Mouse (Mus musculus) macrophage (primary cell): ENCODE results near the gene Tuba1b. TPM values are rescaled to one million over a fixed set of nuclear protein-coding genes. Genes with fewer than 3 reads are reported as not detected.

ENCODE experiments used
- H3K27ac ChIP-seq: fragments of 350-480 bp; formaldehyde crosslinking; 2 replicates; pipeline ENCODE4 v1.9.0; 2021
- H3K36me3 ChIP-seq: fragments of 350-480 bp; formaldehyde crosslinking; 2 replicates; pipeline ENCODE4 v1.9.0; 2021; ENCODE audit errors: inconsistent target
- H3K4me3 ChIP-seq: fragments of 350-480 bp; formaldehyde crosslinking; 2 replicates; pipeline ENCODE4 v1.9.0; 2021; ENCODE audit errors: inconsistent target
- H3K79me2 ChIP-seq: fragments of 350-480 bp; formaldehyde crosslinking; 2 replicates; pipeline ENCODE4 v1.9.0; 2021; ENCODE audit errors: inconsistent target
- WGBS: methylation state at CpG from one replicate; pipeline ENCODE4 v1.1.7; 2026; ENCODE audit warnings: inconsistent platforms; ENCODE audit not compliant: missing documents; 5-methylcytosine and 5-hydroxymethylcytosine counted together
- polyA plus RNA-seq: library from polyadenylated mRNA; stranded (reverse); fragments of 250-400 nt; gene quantifications from 3 replicates; pipeline ENCODE4 v1.2.4, GENCODE M21; 2018; ENCODE audit warnings: inconsistent platforms

The Tuba1b gene
- polyA plus RNA-seq, 1 experiment from 2014 or later = 789 TPM

DNA sequence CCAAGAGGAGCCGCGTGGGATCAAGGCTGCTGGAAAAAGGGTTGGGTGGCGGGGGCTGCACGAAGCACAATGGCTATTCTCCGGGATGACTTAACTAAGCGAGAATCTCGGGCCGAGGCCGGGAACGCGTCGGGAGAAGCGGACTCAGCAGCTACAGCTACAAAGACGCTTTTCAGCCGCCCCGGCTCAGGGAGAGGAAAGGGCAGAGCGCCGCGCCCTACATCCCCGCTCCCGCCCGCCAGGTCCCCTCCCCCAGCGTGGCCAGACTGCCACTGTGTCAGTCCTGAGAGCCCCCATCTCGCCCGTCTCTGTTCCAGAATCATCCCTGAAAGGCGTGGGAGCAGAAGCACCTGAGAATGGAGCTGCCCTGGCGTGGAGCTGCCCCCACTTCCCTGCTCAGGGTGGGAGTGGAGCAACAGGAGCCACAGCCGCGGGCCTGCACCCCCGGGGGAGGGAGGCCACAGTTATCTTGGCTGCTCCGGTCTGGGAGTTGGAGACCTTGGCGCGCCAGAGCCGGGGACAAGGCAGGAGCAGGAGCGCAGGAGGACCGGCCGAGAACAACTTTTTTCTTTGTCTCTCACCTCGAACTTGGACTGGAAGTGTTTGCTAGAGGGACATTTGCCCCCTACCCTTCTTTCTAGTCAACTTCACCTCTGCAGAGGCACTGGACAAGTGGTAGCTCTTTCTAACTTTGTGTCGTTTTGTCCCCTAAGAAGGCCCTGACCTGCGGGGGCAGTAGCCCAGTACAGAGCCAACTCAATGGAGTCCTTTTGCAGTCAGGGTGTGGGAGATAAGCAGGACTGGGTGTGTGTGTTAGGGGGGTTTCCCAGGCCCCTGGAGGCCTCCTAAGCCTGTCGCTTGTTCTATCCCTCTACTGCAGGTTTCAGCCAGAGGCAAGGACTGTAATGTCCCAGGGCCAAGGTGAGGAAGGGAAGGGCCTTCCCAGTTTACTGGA, 38.5 kb downstream of the Tuba1b start:
- Histone ChIP-seq H3K27ac (no peak overlapping the region), H3K36me3 (no peaks in the 10 kb centered on the region), H3K79me2 (no peaks in the 10 kb centered on the region), H3K4me3 (no peak overlapping the region)
- WGBS = 16% methylated on average over 41 of the region's 41 CpGs

DNA sequence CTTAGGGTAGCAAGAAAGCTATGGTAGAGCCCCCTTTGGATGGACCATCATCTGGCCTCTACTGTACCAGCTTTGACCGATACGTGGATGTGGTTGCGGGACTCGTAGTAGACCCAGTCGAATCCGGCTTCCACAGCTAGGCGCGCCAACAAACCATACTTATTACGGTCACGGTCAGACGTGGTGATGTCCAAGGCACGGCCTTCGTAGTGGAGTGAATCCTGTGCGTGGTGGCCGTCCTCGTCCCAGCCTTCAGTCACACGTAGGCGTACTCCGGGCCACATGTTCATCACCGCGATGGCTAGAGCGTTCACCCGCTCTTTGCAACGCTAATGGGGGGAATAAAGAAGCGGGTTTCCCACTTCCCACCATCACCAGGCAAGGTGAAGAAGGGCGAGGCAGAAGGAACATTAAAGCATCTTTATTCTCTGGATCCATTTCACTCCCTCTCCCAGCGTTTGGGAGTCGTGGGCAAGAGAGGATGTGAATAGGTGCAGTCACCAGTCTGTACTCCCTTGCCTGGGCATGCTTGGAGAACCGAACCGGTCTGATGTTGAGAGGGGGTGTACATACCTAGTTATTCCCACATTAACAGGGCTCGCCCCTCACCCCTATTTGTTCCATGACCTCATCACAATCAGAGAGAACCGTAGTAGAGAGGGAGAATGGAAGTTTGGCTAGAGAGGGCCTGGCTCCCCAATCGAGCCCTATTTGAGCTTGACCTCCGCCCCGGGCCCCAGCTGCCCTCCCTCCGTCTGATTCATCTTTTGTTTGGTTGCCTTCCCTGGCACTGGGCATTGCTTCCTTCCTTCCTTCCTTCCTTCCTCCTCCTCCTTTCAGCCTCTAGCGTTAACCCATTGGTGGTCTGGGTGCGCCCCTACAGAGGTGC, 39.4 kb downstream of the Tuba1b start:
- Histone ChIP-seq H3K79me2 (no peaks in the 10 kb centered on the region), H3K27ac (no peak overlapping the region), H3K36me3 (no peaks in the 10 kb centered on the region), H3K4me3 (no peak overlapping the region)
- 9% methylated on average over 38 of the region's 38 CpGs for WGBS

DNA sequence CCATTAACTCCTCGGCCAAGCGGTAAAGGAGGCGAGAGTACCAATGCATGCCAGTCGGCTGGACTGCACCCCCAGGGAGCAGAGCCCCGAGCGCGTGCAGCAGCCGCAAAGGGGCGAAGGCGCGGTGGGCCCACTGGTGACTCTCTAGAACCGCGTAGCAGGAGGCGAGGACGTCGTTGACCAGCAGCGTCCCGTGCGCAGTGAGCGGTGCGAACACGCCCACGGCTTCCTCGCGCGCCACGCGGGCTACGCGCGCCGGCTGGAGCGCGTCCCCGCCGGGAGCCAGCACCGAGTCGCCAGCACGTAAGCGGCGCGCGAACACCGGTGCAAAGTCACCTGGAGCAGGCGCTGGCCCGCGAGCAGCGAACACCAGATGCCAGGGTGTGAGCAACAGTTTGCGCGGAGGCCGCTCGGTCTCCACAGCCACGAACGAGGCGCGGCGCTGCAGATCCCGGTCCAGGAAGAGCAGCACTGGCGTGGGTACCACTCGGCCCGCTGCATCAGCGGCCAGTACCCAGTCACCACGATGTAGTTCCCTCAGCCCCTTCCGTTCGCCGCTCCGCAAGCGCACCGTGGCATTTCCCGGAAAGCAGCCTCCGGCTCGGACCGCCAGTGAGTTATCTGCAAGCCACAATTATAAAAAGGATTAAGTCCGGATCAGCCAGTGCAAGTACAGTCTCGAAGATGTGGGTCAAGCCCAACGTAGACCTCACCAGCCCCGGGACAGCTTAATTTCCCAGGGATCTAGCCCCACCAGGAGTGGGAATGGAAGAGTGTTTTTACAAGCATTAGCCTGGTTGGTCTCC, 40.2 kb downstream of the Tuba1b start, which contains the start of gene Rhebl1:
Gene Rhebl1, minus strand, starts transcription at position 601 of the 806 bp plus-strand sequence.
- Histone ChIP-seq H3K79me2 (no peaks in the 10 kb centered on the region), H3K4me3 (peak within 1 kb of the TSS; percentile 22; the same call in 1 of the 2 replicates), H3K27ac (no peak within 1 kb of the TSS), H3K36me3 (no peaks in the 10 kb centered on the region)
- WGBS = 1% methylated on average over 77 of the region's 77 CpGs

DNA sequence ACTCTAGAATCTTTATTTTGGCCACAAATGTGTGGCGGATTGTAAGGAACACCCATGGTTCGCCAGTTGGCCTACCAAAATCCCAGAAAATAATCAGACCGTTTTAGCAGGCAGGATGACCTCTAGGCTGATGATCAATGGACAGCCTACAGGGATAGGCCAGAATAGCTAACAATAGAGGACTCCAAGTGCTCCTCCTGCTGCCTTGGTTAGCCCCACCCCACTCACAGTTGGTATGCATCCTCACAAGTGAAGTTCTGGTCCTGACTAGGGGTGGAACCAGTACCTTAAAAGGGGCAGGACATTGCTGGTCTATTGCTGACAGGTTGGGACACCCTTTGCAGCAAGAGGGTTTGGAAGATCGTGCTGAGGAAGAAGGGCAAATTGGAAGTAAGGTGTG, 41.3 kb downstream of the Tuba1b start:
- H3K36me3 ChIP-seq = no peaks in the 10 kb centered on the region
- 95% methylated on average over 4 of the region's 4 CpGs for WGBS
- H3K4me3 ChIP-seq = no peak overlapping the region
- H3K79me2 ChIP-seq = no peaks in the 10 kb centered on the region
- no peak overlapping the region for H3K27ac ChIP-seq

DNA sequence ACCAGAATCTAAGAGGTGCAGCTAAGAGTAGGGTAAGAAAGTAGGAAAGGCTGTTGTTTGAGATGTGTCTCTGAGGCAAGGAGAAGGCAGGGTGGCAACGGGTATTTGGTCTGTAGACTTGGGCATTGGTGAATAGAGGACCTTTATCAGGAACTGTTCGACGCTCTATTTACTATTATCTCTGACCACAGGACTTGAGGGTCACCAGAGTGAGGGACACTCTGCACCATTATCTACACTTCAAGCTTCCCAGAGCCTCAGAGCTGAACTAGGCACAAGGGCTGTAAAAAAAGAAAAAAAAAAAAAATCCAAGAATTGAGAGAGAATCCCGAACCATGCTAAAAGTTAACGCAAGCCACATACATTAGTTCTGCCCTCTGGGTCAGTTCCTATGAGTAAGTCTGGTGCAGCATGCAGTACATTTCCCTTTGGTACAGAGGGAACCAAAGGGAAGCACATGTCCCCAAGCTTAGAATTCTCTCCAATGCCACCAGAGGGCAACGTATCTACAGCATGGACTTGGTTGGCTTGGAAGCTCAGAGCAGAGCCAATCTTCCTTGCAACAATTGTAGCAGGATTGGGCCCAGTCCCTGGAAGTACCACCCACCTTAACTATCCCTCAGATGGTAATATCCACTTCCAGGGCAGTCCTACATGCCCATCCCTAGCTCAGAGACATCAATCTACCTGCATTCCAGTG, 42.3 kb downstream of the Tuba1b start:
- H3K27ac ChIP-seq = no peak overlapping the region
- H3K36me3 ChIP-seq = no peaks in the 10 kb centered on the region
- WGBS = 47% methylated on average over 6 of the region's 6 CpGs
- no peak overlapping the region for H3K4me3 ChIP-seq
- H3K79me2 ChIP-seq = no peaks in the 10 kb centered on the region

DNA sequence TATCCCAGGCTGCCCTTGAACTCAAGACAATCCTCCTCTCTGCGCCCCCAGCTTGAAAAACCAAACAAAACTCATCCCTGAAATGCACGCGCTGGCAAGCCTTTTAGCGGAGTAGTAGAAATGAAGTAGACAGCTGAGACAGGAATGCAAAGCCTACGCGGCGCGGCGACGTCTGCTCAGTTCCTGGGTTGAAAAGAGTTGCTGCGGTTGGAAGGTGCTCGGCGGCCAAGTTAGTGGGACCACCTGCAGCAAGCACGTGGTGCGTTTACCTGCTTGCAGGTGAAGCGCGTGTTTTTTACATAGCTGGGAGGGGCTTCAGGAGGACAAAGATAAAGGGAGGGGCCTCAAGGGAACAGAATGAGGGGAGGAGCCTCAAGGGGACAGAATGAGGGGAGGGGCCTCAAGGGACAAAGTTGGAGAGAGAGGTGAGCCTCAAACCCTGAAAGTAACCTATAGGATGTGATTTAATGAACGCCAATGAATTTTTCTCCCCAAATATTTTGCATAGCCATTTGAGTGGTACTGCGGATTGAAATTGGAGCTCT, 43.1 kb downstream of the Tuba1b start:
- H3K27ac ChIP-seq = no peak overlapping the region
- no peak overlapping the region for H3K4me3 ChIP-seq
- H3K36me3 ChIP-seq = no peaks in the 10 kb centered on the region
- H3K79me2 ChIP-seq = no peaks in the 10 kb centered on the region
- WGBS = 54% methylated on average over 19 of the region's 19 CpGs

DNA sequence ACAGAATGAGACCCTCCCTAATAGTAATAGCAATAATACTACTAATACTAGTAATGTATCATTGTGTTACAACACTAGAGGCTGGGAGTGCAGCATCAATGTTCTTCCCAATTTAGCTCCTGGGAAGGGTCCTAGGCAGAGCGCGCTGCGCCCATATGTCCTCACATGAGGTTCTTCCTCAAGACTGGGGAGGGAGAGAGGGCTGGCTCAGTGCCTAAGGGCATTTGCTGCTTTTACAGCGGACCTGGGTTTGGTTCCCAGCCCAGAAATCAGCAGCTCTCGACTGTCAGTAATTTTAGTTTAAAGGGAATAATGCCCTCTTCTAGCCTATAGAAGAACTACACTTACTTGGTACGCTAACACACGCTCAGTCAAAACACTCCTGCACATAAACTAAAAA, 46.8 kb downstream of the Tuba1b start:
- no peak overlapping the region for H3K4me3 ChIP-seq
- no peak overlapping the region for H3K27ac ChIP-seq
- H3K36me3 ChIP-seq = no peaks in the 10 kb centered on the region
- WGBS = 91% methylated on average over 7 of the region's 7 CpGs
- no peaks in the 10 kb centered on the region for H3K79me2 ChIP-seq

DNA sequence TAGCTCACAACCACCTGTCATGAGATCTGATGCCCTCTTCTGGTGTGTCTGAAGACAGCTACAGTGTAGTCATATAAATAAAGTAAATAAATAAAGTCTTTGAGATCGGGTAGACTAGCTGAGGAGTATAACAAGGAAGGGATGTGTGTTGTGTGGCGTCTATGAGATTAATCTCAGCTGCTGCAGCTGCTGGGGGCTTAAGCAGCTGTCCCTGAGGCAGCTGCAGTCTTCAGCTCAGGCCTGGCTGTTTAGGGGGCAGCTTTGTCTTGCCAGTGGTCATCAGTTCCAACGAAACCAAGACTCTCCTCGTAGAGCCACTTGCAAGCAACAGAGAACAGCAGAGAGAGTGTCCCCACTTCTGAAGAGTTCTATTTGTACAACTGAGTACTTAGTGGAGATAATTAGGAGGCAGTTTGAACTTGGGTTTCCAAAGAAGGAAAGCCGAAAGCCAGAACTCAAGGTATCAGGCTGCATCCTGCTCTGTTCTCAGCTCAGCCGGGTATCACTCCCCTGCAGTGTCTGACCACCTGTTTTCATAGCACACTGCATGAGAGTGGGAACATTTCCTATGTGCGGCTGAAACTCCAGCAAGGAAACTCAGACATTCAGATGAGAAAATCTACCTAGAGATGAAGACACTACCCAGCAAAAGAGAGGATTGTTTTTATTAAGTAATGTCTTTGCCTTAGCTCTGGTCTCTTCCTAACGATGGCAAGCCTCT, 47.5 kb downstream of the Tuba1b start:
- Histone ChIP-seq H3K79me2 (no peaks in the 10 kb centered on the region), H3K36me3 (no peaks in the 10 kb centered on the region), H3K27ac (no peak overlapping the region), H3K4me3 (no peak overlapping the region)
- 81% methylated on average over 8 of the region's 8 CpGs for WGBS

DNA sequence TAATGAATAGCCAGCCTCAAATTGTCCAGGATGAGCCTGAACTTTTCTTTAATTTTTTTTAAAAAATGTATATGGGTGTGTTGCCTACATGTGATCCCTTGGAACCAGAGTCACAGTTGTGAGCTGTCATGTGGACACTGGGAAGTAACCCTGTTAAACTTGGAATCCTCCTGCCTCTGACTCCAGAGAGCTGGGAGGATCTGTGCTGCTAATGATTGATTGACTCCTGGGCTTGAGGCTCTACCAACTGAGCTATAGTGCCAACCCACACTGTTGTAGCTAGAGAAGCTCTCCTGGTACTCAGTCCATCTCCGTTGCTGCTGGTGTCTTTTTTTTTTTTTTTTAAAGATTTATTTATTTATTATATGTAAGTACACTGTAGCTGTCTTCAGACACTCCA, 50.3 kb downstream of the Tuba1b start:
- no peak overlapping the region for H3K27ac ChIP-seq
- H3K4me3 ChIP-seq = no peak overlapping the region
- WGBS = no CpG with 5 or more reads among the region's 1 CpGs
- H3K36me3 ChIP-seq = no peaks in the 10 kb centered on the region
- H3K79me2 ChIP-seq = no peaks in the 10 kb centered on the region

DNA sequence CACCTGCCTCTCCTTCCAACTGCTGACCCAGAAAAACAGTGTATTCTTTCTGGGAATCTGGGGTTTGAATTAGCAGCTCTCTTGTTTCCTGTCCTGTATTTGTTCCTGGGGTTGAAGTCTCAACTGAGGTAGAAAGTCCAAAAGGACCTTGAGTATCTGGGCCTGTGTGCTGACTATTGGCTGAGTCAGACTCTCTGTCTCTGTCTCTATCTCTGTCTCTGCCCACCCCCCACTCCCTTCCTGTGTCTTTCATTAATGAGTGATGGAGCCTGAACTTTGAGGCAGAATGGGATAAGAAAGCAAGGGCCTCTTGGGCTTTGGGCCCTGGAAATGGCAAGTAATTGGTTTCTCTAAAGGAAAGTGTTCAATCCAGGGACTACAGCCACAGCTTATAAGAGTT, 50.7 kb downstream of the Tuba1b start:
- Histone ChIP-seq H3K36me3 (no peaks in the 10 kb centered on the region), H3K79me2 (no peaks in the 10 kb centered on the region), H3K27ac (no peak overlapping the region), H3K4me3 (no peak overlapping the region)

DNA sequence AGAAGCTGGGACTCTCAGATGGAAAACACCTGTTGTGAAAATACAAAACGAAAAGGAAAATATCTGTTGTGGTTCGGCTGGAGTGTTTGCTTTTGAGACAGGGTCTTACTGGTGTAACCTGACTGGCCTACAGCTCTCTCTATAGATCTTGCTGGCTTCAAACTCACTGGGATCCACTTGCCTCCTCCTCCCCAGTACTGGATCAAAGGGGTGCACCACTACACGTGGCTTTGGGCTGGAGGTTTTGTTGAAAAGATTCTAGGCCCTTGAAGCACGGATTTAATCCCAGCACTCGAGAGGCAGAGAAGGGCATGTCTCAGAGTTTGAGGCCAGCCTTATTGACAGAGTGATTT, 52.7 kb downstream of the Tuba1b start:
- Histone ChIP-seq H3K36me3 (no peaks in the 10 kb centered on the region), H3K79me2 (no peaks in the 10 kb centered on the region), H3K4me3 (peak overlapping the region; percentile 2; the same call in 1 of the 2 replicates), H3K27ac (no peak overlapping the region)
- 30% methylated on average over 5 of the region's 5 CpGs for WGBS
